In the genomic region with DNA sequence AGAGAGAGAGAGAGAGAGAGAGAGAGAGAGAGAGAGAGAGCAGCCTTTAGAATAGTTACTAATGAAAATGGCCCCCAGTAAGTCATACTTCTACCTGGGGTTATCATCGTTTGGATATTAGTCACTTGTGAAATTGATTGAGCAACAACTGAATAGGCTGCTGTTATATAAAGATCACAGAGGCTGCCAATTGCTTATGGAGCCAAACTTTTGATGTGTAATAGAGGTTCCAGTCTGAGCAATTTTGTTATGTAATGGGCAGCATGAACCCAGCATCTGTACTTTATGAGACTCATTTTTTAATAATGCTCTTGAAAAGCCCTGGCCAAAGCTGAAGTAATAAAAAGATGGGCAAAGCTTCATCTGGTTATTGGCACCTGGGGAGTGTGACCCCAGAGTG, we compare ENCODE assay signal across 17 mouse cellular contexts.
"Had no signal": no experiment of that assay in that cellular context is flagged by ENCODE, and none has a peak within 500 bp of the region (broad histone marks: within the 10 kb centered on the region; RNA-seq: fewer than 3 reads in every experiment).

No protein-coding gene starts in this region.

- DNase-seq: kidney, adult 8-10 months; kidney, postnatal 10 days; kidney, postnatal 36 days; layer of hippocampus, adult 9-11 months; liver, postnatal 0 days; lung, embryonic 14.5 days; retina, postnatal 1 day; thymus, adult 18-20 months; thymus, postnatal 4 days had no signal

- H3K9ac ChIP-seq: kidney, embryonic 15.5 days; limb, embryonic 13.5 days; liver, embryonic 14.5 days; liver, postnatal 0 days; lung, embryonic 14.5 days; midbrain, embryonic 13.5 days; neural tube, embryonic 13.5 days had no signal

- H3K36me3 ChIP-seq: kidney, embryonic 15.5 days; limb, embryonic 10.5 days; limb, embryonic 13.5 days; midbrain, embryonic 13.5 days; neural tube, embryonic 13.5 days had no signal

- H3K27ac ChIP-seq: kidney, embryonic 15.5 days; limb, embryonic 10.5 days; limb, embryonic 13.5 days; liver, embryonic 14.5 days; macrophage; midbrain, embryonic 13.5 days; neural tube, embryonic 13.5 days had no signal

- H3K4me3 ChIP-seq: kidney, embryonic 15.5 days; limb, embryonic 10.5 days; limb, embryonic 13.5 days; midbrain, embryonic 13.5 days; myocyte; neural tube, embryonic 13.5 days had no signal

- H3K4me1 ChIP-seq: kidney, embryonic 15.5 days; midbrain, embryonic 13.5 days had no signal

- H3K9me3 ChIP-seq: kidney, embryonic 15.5 days; limb, embryonic 10.5 days; limb, embryonic 13.5 days; midbrain, embryonic 13.5 days; neural tube, embryonic 13.5 days had no signal

- H3K27me3 ChIP-seq: kidney, embryonic 15.5 days; limb, embryonic 13.5 days; midbrain, embryonic 13.5 days; neural tube, embryonic 13.5 days had no signal
